Mouse (Mus musculus): ENCODE data around the gene Rpl36a.

The Rpl36a gene

GRCm38 (mm10) chrX:134599922-134600565, 14.6 kb downstream of the Rpl36a start:
- DNase-seq (ENCODE audit: low spot score in 2 of 2), result no peak

- peak; percentile 92 to 97 for DNase-seq (ENCODE audit: low spot score in 2 of 2)
These were observed 15.4 kb downstream of the Rpl36a start, which contains the start of the genes Gla and Hnrnph2 for GRCm38 (mm10) chrX:134600659-134601379. Gene Gla (minus strand): TSS chrX:134601125. Gene Hnrnph2 (plus strand): TSS chrX:134601179.

- DNase-seq (ENCODE audit: low spot score in 2 of 2), result no peak
These were observed 16.1 kb downstream of the Rpl36a start for GRCm38 (mm10) chrX:134601380-134602120.

GRCm38 (mm10) chrX:134609472-134609871, 24.0 kb downstream of the Rpl36a start:
- DNase-seq (ENCODE audit: low spot score in 2 of 2), result no peak

- no peak for DNase-seq (ENCODE audit: low spot score in 2 of 2)
These were observed 25.5 kb downstream of the Rpl36a start for GRCm38 (mm10) chrX:134610984-134611383.

GRCm38 (mm10) chrX:134612285-134612959, 27.0 kb downstream of the Rpl36a start:
- DNase-seq (ENCODE audit: low spot score in 2 of 2), result peak; percentile 40 to 46

GRCm38 (mm10) chrX:134614306-134614705, 28.9 kb downstream of the Rpl36a start:
- no peak for DNase-seq (ENCODE audit: low spot score in 2 of 2)

GRCm38 (mm10) chrX:134619695-134620094, 34.2 kb downstream of the Rpl36a start:
- DNase-seq (ENCODE audit: low spot score in 2 of 2), result no peak

GRCm38 (mm10) chrX:134620254-134620865, 34.9 kb downstream of the Rpl36a start:
- no peak for DNase-seq (ENCODE audit: low spot score in 2 of 2)

- DNase-seq (ENCODE audit: low spot score in 2 of 2), result no peak
These were observed 36.2 kb downstream of the Rpl36a start for GRCm38 (mm10) chrX:134621685-134622084.

GRCm38 (mm10) chrX:134623350-134623749, 37.9 kb downstream of the Rpl36a start:
- no peak for DNase-seq (ENCODE audit: low spot score in 2 of 2)

GRCm38 (mm10) chrX:134628200-134628599, 42.7 kb downstream of the Rpl36a start:
- no peak for DNase-seq (ENCODE audit: low spot score in 2 of 2)

- DNase-seq (ENCODE audit: low spot score in 2 of 2), result no peak
These were observed 47.3 kb downstream of the Rpl36a start for GRCm38 (mm10) chrX:134632710-134633109.

GRCm38 (mm10) chrX:134635111-134635510, 49.7 kb downstream of the Rpl36a start:
- DNase-seq (ENCODE audit: low spot score in 2 of 2), result no peak

- DNase-seq (ENCODE audit: low spot score in 2 of 2), result no peak
These were observed 50.4 kb downstream of the Rpl36a start for GRCm38 (mm10) chrX:134635860-134636259.
